Comparison of ENCODE assay signal across 21 mouse cellular contexts in the genomic region with DNA sequence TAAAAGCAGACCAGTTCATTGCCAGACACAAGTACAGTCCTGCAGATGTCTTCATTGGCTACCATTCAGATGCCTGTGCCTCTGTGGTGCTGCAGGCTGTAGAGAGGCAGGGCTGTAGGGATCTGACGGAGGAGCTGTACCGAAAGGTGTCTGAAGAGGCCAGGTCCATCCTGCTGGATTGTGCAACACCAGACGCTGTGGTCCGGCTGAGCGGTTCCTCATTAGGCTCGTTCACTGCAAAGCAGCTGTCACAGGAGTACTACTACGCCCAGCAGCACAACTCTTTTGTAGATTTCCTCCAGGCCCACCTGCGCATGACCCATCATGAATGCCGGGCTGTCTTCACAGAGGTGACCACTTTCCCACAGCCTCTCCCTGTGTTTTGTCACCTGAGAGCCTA. TPM values are rescaled to one million over a fixed set of nuclear protein-coding genes. Genes with fewer than 3 reads are reported as not detected.
DNase-seq lines count a peak whose midpoint lies in the region; ATAC-seq and TF ChIP-seq lines count a peak whose summit lies in the region.
"Had no signal": no experiment of that assay in that cellular context is flagged by ENCODE, and none has a peak within 500 bp of the region (broad histone marks: within the 10 kb centered on the region; RNA-seq: fewer than 3 reads in every experiment).

No protein-coding gene starts in this region.

- H3K4me1 ChIP-seq in liver, postnatal 0 days (ENCODE audit: insufficient read depth): no peaks in the 10 kb centered on the region
- H3K4me1 ChIP-seq in liver, embryonic 11.5 days (replicated peaks; ENCODE audit: control insufficient read depth, insufficient read depth, low read length): no peaks in the 10 kb centered on the region
- H3K4me1 ChIP-seq: embryonic facial prominence, embryonic 13.5 days; embryonic facial prominence, embryonic 15.5 days; forebrain, embryonic 10.5 days had no signal

- no peak overlapping the region for H3K9ac ChIP-seq in liver, postnatal 0 days (replicated peaks)
- no peak overlapping the region for H3K9ac ChIP-seq in liver, embryonic 11.5 days (ENCODE audit: low read depth, low read length)
- H3K9ac ChIP-seq: embryonic facial prominence, embryonic 13.5 days; embryonic facial prominence, embryonic 15.5 days had no signal

- H3K27me3 ChIP-seq in liver, postnatal 0 days (ENCODE audit: insufficient read depth, low read length): no peaks in the 10 kb centered on the region
- no peaks in the 10 kb centered on the region for H3K27me3 ChIP-seq in liver, embryonic 11.5 days (replicated peaks; ENCODE audit: control insufficient read depth, insufficient read depth, low read length)
- H3K27me3 ChIP-seq: embryonic facial prominence, embryonic 13.5 days; embryonic facial prominence, embryonic 15.5 days had no signal

- DNase-seq in liver, postnatal 0 days: peak; percentile 33
- DNase-seq in liver, embryonic 11.5 days (ENCODE audit: low spot score): no peak
- no peak for DNase-seq in left cerebral cortex, postnatal 4 days
- DNase-seq in ovary, postnatal 14 days (ENCODE audit: low spot score): no peak
- DNase-seq: adrenal gland, adult 2 months; adrenal gland, postnatal 10 days; adrenal gland, postnatal 25 days; cerebellum, adult 11 months; cerebellum, adult 18-20 months; cerebellum, adult 8-10 months; cerebellum, adult 9-11 months; cerebellum, postnatal 14 days; cerebellum, postnatal 36 days; embryo, embryonic 11 days had no signal

- TF ChIP-seq EP300 in liver, postnatal 0 days (IDR thresholded peaks at IDR 0.05; ENCODE audit: low read depth): no peak

- 79% methylated on average over 9 of the region's 9 CpGs for WGBS in liver, postnatal 0 days (ENCODE audit: insufficient replicate concordance)
- 79% methylated on average over 9 of the region's 9 CpGs for WGBS in liver, embryonic 11.5 days

- no peaks in the 10 kb centered on the region for H3K9me3 ChIP-seq in liver, postnatal 0 days (ENCODE audit: low read length)
- H3K9me3 ChIP-seq in liver, embryonic 11.5 days (ENCODE audit: control insufficient read depth, low read length): no peaks in the 10 kb centered on the region
- H3K9me3 ChIP-seq: embryonic facial prominence, embryonic 13.5 days; embryonic facial prominence, embryonic 15.5 days; forebrain, embryonic 10.5 days had no signal

- H3K4me3 ChIP-seq in liver, postnatal 0 days (ENCODE audit: low read depth, low read length): no peak overlapping the region
- H3K4me3 ChIP-seq in liver, embryonic 11.5 days (ENCODE audit: low read depth, low read length): no peak overlapping the region
- H3K4me3 ChIP-seq: embryonic facial prominence, embryonic 13.5 days; embryonic facial prominence, embryonic 15.5 days; erythroblast, embryonic 14.5 days; forebrain, embryonic 10.5 days had no signal

- no peak for TF ChIP-seq CTCF in liver, postnatal 0 days (IDR thresholded peaks at IDR 0.05; ENCODE audit: low read depth)

- intact Hi-C loops in left cerebral cortex, postnatal 4 days (cut with DNase I): loop anchor here (10.0 kb wide), 1 partner anchor 119 kb away; no protein-coding TSS in a partner anchor

- H3K4me2 ChIP-seq in liver, postnatal 0 days (ENCODE audit: low read depth, low read length): no peak overlapping the region
- H3K4me2 ChIP-seq in liver, embryonic 11.5 days: no peak overlapping the region
- H3K4me2 ChIP-seq: embryonic facial prominence, embryonic 13.5 days; embryonic facial prominence, embryonic 15.5 days had no signal

- no peak overlapping the region for H3K27ac ChIP-seq in liver, postnatal 0 days (ENCODE audit: low read depth)
- H3K27ac ChIP-seq in liver, embryonic 11.5 days (ENCODE audit: low read depth, low read length): no peak overlapping the region
- H3K27ac ChIP-seq: embryonic facial prominence, embryonic 13.5 days; embryonic facial prominence, embryonic 15.5 days; forebrain, embryonic 10.5 days had no signal

- H3K36me3 ChIP-seq in liver, postnatal 0 days (replicated peaks; ENCODE audit: insufficient read depth, low read length): peaks cover 97% of the 10 kb centered on the region
- peaks cover 7% of the 10 kb centered on the region; the same call in 1 of the 2 replicates for H3K36me3 ChIP-seq in liver, embryonic 11.5 days (ENCODE audit: control insufficient read depth, insufficient read depth, low read length)
- H3K36me3 ChIP-seq: embryonic facial prominence, embryonic 13.5 days; forebrain, embryonic 10.5 days had no signal

- ATAC-seq in liver, postnatal 0 days: no peak
- ATAC-seq in liver, embryonic 11.5 days (replicated peaks; ENCODE audit: low FRiP score): no peak
- peak; percentile 91 for ATAC-seq in megakaryocyte, adult 5-6 weeks (ENCODE audit: poor library complexity, severe bottlenecking)
- ATAC-seq: forebrain, embryonic 14.5 days; forebrain, embryonic 16.5 days had no signal

RNA-seq across cellular contexts. Expression of a gene that starts 47.7 kb away (rescaled TPM):
- 5.2 and 6.4 TPM in 2 replicates for polyA plus RNA-seq in liver, postnatal 0 days (2015; fragmentation: Nextera tagmentation; extraction: Ambion mirVana)
- 13.2 and 14.2 TPM in 2 replicates for polyA plus RNA-seq in liver, embryonic 11.5 days (2014; fragmentation: Nextera tagmentation; extraction: Ambion mirVana)
- 4.5 and 4.7 TPM in 2 replicates for total RNA-seq in megakaryocyte, adult 5-6 weeks (2015)
- total RNA-seq in megakaryocyte, adult 5-6 weeks (2017): 5.3 and 5.6 TPM in 2 replicates
- total RNA-seq in left cerebral cortex, postnatal 4 days (2021): 10 to 100 TPM; 28.8 to 29.1 TPM

RNA-seq across cellular contexts. Expression of a gene that starts 50.5 kb away (rescaled TPM):
- polyA plus RNA-seq in liver, postnatal 0 days (2015; fragmentation: Nextera tagmentation; extraction: Ambion mirVana): 6.6 and 7.4 TPM in 2 replicates
- polyA plus RNA-seq in liver, embryonic 11.5 days (2014; fragmentation: Nextera tagmentation; extraction: Ambion mirVana): 7.6 and 8.0 TPM in 2 replicates
- 108 and 121 TPM in 2 replicates for total RNA-seq in megakaryocyte, adult 5-6 weeks (2015)
- total RNA-seq in megakaryocyte, adult 5-6 weeks (2017): 70.7 and 84.8 TPM in 2 replicates
- 1 to 10 TPM; 2.9 TPM for total RNA-seq in left cerebral cortex, postnatal 4 days (2021)

Comparison
In these comparisons a context has a peak if more than half of its experiments do, and no peak if none do; other contexts are left out.
1. RNA of a gene that starts 47.7 kb away (total RNA-seq): 28.8 to 29.1 TPM in left cerebral cortex, postnatal 4 days; 4.5 to 5.6 TPM in megakaryocyte, adult 5-6 weeks; every median in the first group is over 4 times any median in the second.
2. RNA of a gene that starts 50.5 kb away (total RNA-seq): 70.7 to 121 TPM in megakaryocyte, adult 5-6 weeks; 2.9 TPM in left cerebral cortex, postnatal 4 days; every median in the first group is over 10 times any median in the second.